Mouse (Mus musculus) midbrain, embryonic 12.5 days (tissue): ENCODE measurements at regions not wholly inside any gene's neighbourhood (a gene's known extent, or its start where the extent isn't known, plus 50 kb on each side); places are given as distances from the start of the nearest gene placed in this dataset.

Source experiments
- ATAC-seq: fragments of 200-750 bp; cut with Nextera tagmentation; 2 replicates; pipeline ENCODE4 v1.8.0; 2017; ENCODE audit warnings: low read depth, moderate TSS enrichment, moderate library complexity; ENCODE audit not compliant: low FRiP score
- H3K27ac ChIP-seq: fragments of 300-500 bp; sonication (generic); replicated peaks from 2 replicates; pipeline ENCODE4 v1.5.1; 2016; ENCODE audit warnings: mild to moderate bottlenecking
- H3K27me3 ChIP-seq: fragments of 300-500 bp; sonication (generic); 2 replicates; pipeline ENCODE4 v1.6.1; 2016; ENCODE audit warnings: mild to moderate bottlenecking
- H3K36me3 ChIP-seq: fragments of 300-500 bp; sonication (generic); 2 replicates; pipeline ENCODE4 v1.6.1; 2016
- H3K4me1 ChIP-seq: fragments of 300-500 bp; sonication (generic); 2 replicates; pipeline ENCODE4 v1.6.1; 2016
- H3K4me2 ChIP-seq: fragments of 300-500 bp; sonication (generic); replicated peaks from 2 replicates; pipeline ENCODE4 v1.6.1; 2016; ENCODE audit warnings: mild to moderate bottlenecking, moderate library complexity
- H3K4me3 ChIP-seq: fragments of 300-500 bp; sonication (generic); 2 replicates; pipeline ENCODE4 v1.5.1; 2016; ENCODE audit warnings: mild to moderate bottlenecking
- H3K9ac ChIP-seq: fragments of 300-500 bp; sonication (generic); replicated peaks from 2 replicates; pipeline ENCODE4 v1.6.1; 2016; ENCODE audit warnings: mild to moderate bottlenecking, moderate library complexity
- H3K9me3 ChIP-seq: fragments of 300-500 bp; sonication (generic); 2 replicates; pipeline ENCODE4 v1.6.1; 2016; ENCODE audit warnings: mild to moderate bottlenecking
- WGBS: fragments of 180-500 bp; shearing (Covaris S2); methylation state at CpG from one replicate; pipeline ENCODE4 v1.1.7; 2016; 5-methylcytosine and 5-hydroxymethylcytosine counted together

- no peak overlapping the region for H3K27ac ChIP-seq
- no peaks in the 10 kb centered on the region for H3K4me1 ChIP-seq
- ATAC-seq = no peak
- no peaks in the 10 kb centered on the region for H3K27me3 ChIP-seq
- no peak overlapping the region for H3K4me2 ChIP-seq
- H3K9me3 ChIP-seq = no peaks in the 10 kb centered on the region
- WGBS = 93% methylated on average over 15 of the region's 15 CpGs
- no peak overlapping the region for H3K9ac ChIP-seq
- no peak overlapping the region for H3K4me3 ChIP-seq
- no peaks in the 10 kb centered on the region for H3K36me3 ChIP-seq
Observed at GRCm38 (mm10) chr4:142853924-142854323, 358.9 kb downstream of the Prdm2 start.

GRCm38 (mm10) chr4:142845066-142845696 is 367.6 kb downstream of the Prdm2 start:
- no peaks in the 10 kb centered on the region for H3K27me3 ChIP-seq
- H3K9me3 ChIP-seq = no peaks in the 10 kb centered on the region
- H3K9ac ChIP-seq = no peak overlapping the region
- no peaks in the 10 kb centered on the region for H3K36me3 ChIP-seq
- no peak overlapping the region for H3K4me2 ChIP-seq
- H3K4me1 ChIP-seq = no peaks in the 10 kb centered on the region
- 87% methylated on average over 6 of the region's 6 CpGs for WGBS
- ATAC-seq = no peak
- H3K27ac ChIP-seq = no peak overlapping the region
- H3K4me3 ChIP-seq = no peak overlapping the region

DNA sequence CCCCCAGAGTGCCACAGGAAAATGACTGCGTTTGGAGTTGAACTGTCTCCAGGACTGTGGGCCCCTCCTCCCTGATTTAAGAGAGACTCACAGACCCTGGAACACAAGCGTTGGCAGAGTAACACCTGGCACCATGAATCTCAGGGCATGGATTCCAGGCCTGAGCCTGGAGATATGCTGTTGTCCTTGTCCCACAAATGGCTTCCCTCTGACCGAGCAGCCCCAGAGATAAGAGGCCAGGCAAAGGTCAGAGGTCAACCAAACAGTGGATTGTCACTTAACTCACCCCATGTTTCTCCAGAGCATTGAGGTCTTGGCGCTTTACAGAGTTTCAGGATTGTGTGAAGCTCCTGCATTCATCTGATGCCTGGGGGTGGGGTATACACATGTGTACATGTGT is 373.3 kb downstream of the Prdm2 start:
- Histone ChIP-seq H3K27ac (no peak overlapping the region), H3K9ac (no peak overlapping the region), H3K36me3 (no peaks in the 10 kb centered on the region), H3K4me2 (no peak overlapping the region), H3K27me3 (no peaks in the 10 kb centered on the region), H3K4me3 (no peak overlapping the region), H3K9me3 (0 out of 2 replicates have a peak, but pooled peaks cover 6% of the 10 kb centered on the region), H3K4me1 (no peaks in the 10 kb centered on the region)
- WGBS = 55% methylated on average over 4 of the region's 4 CpGs
- no peak for ATAC-seq

GRCm38 (mm10) chr4:142838363-142838964 is 374.3 kb downstream of the Prdm2 start:
- Histone ChIP-seq H3K27ac (no peak overlapping the region), H3K9me3 (0 out of 2 replicates have a peak, but pooled peaks cover 6% of the 10 kb centered on the region), H3K9ac (no peak overlapping the region), H3K36me3 (no peaks in the 10 kb centered on the region), H3K4me2 (no peak overlapping the region), H3K27me3 (no peaks in the 10 kb centered on the region), H3K4me1 (no peaks in the 10 kb centered on the region), H3K4me3 (no peak overlapping the region)
- ATAC-seq = no peak
- WGBS = 62% methylated on average over 4 of the region's 4 CpGs

- H3K9me3 ChIP-seq = 0 out of 2 replicates have a peak, but pooled peaks cover 6% of the 10 kb centered on the region
- no peaks in the 10 kb centered on the region for H3K27me3 ChIP-seq
- no peak overlapping the region for H3K9ac ChIP-seq
- no peaks in the 10 kb centered on the region for H3K4me1 ChIP-seq
- no peaks in the 10 kb centered on the region for H3K36me3 ChIP-seq
- no peak overlapping the region for H3K4me3 ChIP-seq
- no peak overlapping the region for H3K4me2 ChIP-seq
- 73% methylated on average over 4 of the region's 4 CpGs for WGBS
- no peak overlapping the region for H3K27ac ChIP-seq
- no peak for ATAC-seq
Observed at GRCm38 (mm10) chr4:142837636-142838035, 375.2 kb downstream of the Prdm2 start.

DNA sequence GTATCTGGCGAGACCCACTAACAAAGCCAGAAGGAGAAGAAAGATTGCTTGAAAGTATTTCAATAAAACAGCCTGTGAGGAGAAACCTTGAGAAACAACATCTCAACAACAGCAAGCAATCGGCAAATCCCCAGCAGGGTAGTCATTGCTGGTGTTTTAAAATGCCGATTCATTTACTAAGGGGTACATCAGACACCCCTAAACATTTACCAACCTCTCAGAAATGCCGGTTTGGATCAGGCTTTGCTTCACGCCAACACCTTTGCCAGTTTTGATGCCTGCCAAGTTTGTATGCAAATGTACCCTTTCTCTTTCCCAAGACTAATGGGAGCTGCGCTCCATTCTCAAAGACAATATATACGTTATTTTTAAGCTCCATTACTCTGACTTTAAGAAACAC is 383.1 kb downstream of the Prdm2 start:
- H3K4me3 ChIP-seq = no peak overlapping the region
- no peaks in the 10 kb centered on the region for H3K36me3 ChIP-seq
- H3K9me3 ChIP-seq = no peaks in the 10 kb centered on the region
- no peak for ATAC-seq
- peaks cover 37% of the 10 kb centered on the region for H3K4me1 ChIP-seq
- 87% methylated on average over 7 of the region's 7 CpGs for WGBS
- no peak overlapping the region for H3K4me2 ChIP-seq
- H3K9ac ChIP-seq = no peak overlapping the region
- no peaks in the 10 kb centered on the region for H3K27me3 ChIP-seq
- no peak overlapping the region for H3K27ac ChIP-seq

DNA sequence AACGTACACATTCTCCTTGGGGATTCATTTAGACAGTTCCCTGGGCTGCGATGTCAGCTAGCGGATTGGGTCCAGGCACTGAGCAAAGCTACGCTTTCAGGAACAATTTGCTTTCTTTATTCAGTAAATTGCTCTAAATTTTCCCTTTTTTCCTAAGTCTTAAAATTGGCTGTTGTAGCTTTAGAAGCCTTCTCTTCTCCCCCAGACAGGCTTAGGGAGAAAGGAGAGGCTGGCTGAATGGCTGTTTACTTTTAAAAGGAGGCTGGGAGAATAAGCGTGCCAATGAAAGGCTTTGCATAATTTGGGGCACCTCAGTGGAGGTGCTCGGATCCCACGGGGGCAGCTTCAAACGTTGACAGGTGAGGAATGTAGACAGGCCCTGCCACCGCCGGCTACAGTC is 383.8 kb downstream of the Prdm2 start:
- Histone ChIP-seq H3K4me3 (no peak overlapping the region), H3K4me1 (peaks cover 37% of the 10 kb centered on the region), H3K27ac (no peak overlapping the region), H3K9ac (no peak overlapping the region), H3K36me3 (no peaks in the 10 kb centered on the region), H3K27me3 (no peaks in the 10 kb centered on the region), H3K9me3 (no peaks in the 10 kb centered on the region), H3K4me2 (no peak overlapping the region)
- 18% methylated on average over 10 of the region's 10 CpGs for WGBS
- ATAC-seq = no peak

DNA sequence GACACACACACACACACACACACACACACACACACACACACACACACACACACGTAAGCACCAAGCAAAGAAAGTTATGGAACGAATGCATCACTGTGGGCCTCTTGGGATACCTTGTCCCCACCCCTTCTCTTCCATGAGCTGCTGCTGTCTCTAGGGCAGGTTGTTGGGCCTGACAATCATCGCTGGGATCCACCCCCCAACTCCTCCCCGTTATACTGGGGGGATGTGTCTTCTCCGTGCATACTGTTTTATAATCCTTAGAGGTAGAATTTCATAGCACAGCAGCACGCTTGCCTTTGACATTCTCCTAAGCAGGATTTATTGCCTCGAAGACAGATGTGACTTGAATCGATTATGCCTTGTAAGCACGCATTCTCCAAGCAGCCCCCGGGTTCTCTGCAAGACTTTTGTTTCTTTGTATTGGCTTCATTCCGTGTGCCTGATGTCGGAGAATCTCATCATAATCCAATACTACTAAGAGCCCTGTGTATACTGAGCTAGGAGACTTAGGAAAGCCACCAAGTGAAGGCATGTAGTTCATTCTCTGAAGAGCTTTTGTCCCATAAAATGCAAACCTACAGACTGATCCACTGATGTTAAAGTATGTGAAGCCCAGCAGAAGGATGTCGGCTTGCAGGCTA is 386.4 kb downstream of the Prdm2 start:
- H3K27me3 ChIP-seq = no peaks in the 10 kb centered on the region
- WGBS = 14% methylated on average over 13 of the region's 13 CpGs
- no peaks in the 10 kb centered on the region for H3K9me3 ChIP-seq
- H3K27ac ChIP-seq = peak overlapping the region; percentile 66
- ATAC-seq = peak; percentile 69
- peak overlapping the region; percentile 11; the same call in 1 of the 2 replicates for H3K4me3 ChIP-seq
- H3K36me3 ChIP-seq = no peaks in the 10 kb centered on the region
- no peak overlapping the region for H3K9ac ChIP-seq
- H3K4me2 ChIP-seq = peak overlapping the region; percentile 46
- H3K4me1 ChIP-seq = peaks cover 37% of the 10 kb centered on the region

- Histone ChIP-seq H3K9me3 (no peaks in the 10 kb centered on the region), H3K9ac (no peak overlapping the region), H3K27ac (peak overlapping the region; percentile 66), H3K4me1 (peaks cover 37% of the 10 kb centered on the region), H3K4me3 (peak overlapping the region; percentile 11; the same call in 1 of the 2 replicates), H3K27me3 (no peaks in the 10 kb centered on the region), H3K4me2 (peak overlapping the region; percentile 46), H3K36me3 (no peaks in the 10 kb centered on the region)
- peak; percentile 34; the same call in 1 of the 2 replicates for ATAC-seq
- WGBS = 18% methylated on average over 5 of the region's 5 CpGs
Observed at GRCm38 (mm10) chr4:142825786-142826185, 387.0 kb downstream of the Prdm2 start.

GRCm38 (mm10) chr4:142818440-142818839 is 394.4 kb downstream of the Prdm2 start:
- H3K4me3 ChIP-seq = no peak overlapping the region
- H3K27ac ChIP-seq = no peak overlapping the region
- ATAC-seq = no peak
- H3K36me3 ChIP-seq = no peaks in the 10 kb centered on the region
- H3K27me3 ChIP-seq = no peaks in the 10 kb centered on the region
- no peaks in the 10 kb centered on the region for H3K9me3 ChIP-seq
- 86% methylated on average over 6 of the region's 6 CpGs for WGBS
- no peak overlapping the region for H3K4me2 ChIP-seq
- H3K4me1 ChIP-seq = no peaks in the 10 kb centered on the region
- H3K9ac ChIP-seq = no peak overlapping the region

GRCm38 (mm10) chr4:142816986-142817385 is 395.8 kb downstream of the Prdm2 start:
- Histone ChIP-seq H3K9ac (no peak overlapping the region), H3K4me1 (no peaks in the 10 kb centered on the region), H3K4me2 (no peak overlapping the region), H3K27ac (no peak overlapping the region), H3K36me3 (no peaks in the 10 kb centered on the region), H3K9me3 (no peaks in the 10 kb centered on the region), H3K4me3 (no peak overlapping the region), H3K27me3 (no peaks in the 10 kb centered on the region)
- WGBS = 77% methylated on average over 1 of the region's 1 CpGs
- ATAC-seq = no peak

- ATAC-seq = no peak
- WGBS = 72% methylated on average over 2 of the region's 2 CpGs
- Histone ChIP-seq H3K27ac (no peak overlapping the region), H3K4me2 (no peak overlapping the region), H3K36me3 (no peaks in the 10 kb centered on the region), H3K9me3 (no peaks in the 10 kb centered on the region), H3K4me3 (no peak overlapping the region), H3K9ac (no peak overlapping the region), H3K27me3 (no peaks in the 10 kb centered on the region), H3K4me1 (no peaks in the 10 kb centered on the region)
Observed at GRCm38 (mm10) chr4:142803819-142804218, 409.0 kb downstream of the Prdm2 start.
